Mouse (Mus musculus): ENCODE measurements around the gene Srl.
"Not testable (repeated sequence)": the region's sequence is repeated elsewhere in the genome, so short reads cannot be mapped to it uniquely, and the experiment has no call there.

Gene Srl

GRCm38 (mm10) chr16:4541501-4542198 lies at the start of gene Srl:
Gene Srl, minus strand, starts transcription at chr16:4541816.
- DNase-seq (ENCODE audit: low spot score in 2 of 2): peak; percentile 99 to 100

- DNase-seq (ENCODE audit: low spot score in 2 of 2): no peak
Observed at GRCm38 (mm10) chr16:4590236-4590635, 48.6 kb upstream of the Srl start.

GRCm38 (mm10) chr16:4587516-4588210 lies 46.0 kb upstream of the Srl start:
- DNase-seq (ENCODE audit: low spot score in 2 of 2): no peak

- peak; percentile 68 to 73 for DNase-seq (ENCODE audit: low spot score in 2 of 2)
Observed at GRCm38 (mm10) chr16:4586531-4587123, 45.0 kb upstream of the Srl start.

- DNase-seq (ENCODE audit: low spot score in 2 of 2): no peak
Observed at GRCm38 (mm10) chr16:4585642-4586530, 44.3 kb upstream of the Srl start.

GRCm38 (mm10) chr16:4584438-4584837 lies 42.8 kb upstream of the Srl start:
- no peak for DNase-seq (ENCODE audit: low spot score in 2 of 2)

- no peak for DNase-seq (ENCODE audit: low spot score in 2 of 2)
Observed at GRCm38 (mm10) chr16:4583807-4584206, 42.2 kb upstream of the Srl start.

GRCm38 (mm10) chr16:4581179-4581578 lies 39.6 kb upstream of the Srl start:
- DNase-seq (ENCODE audit: low spot score in 2 of 2): not testable (repeated sequence)

GRCm38 (mm10) chr16:4578630-4579029 lies 37.0 kb upstream of the Srl start:
- no peak for DNase-seq (ENCODE audit: low spot score in 2 of 2)

- DNase-seq (ENCODE audit: low spot score in 2 of 2): no peak
Observed at GRCm38 (mm10) chr16:4576873-4577272, 35.3 kb upstream of the Srl start.

- DNase-seq (ENCODE audit: low spot score in 2 of 2): no peak
Observed at GRCm38 (mm10) chr16:4576038-4576437, 34.4 kb upstream of the Srl start.

- no peak for DNase-seq (ENCODE audit: low spot score in 2 of 2)
Observed at GRCm38 (mm10) chr16:4570737-4571136, 29.1 kb upstream of the Srl start.

GRCm38 (mm10) chr16:4567912-4568311 lies 26.3 kb upstream of the Srl start:
- DNase-seq (ENCODE audit: low spot score in 2 of 2): peak; percentile 53 to 61

- DNase-seq (ENCODE audit: low spot score in 2 of 2): peak in 1 of 2 experiments; percentile 36
Observed at GRCm38 (mm10) chr16:4560145-4560952, 18.7 kb upstream of the Srl start.

GRCm38 (mm10) chr16:4559715-4560144 lies 18.1 kb upstream of the Srl start, which contains the start of gene Tfap4:
Gene Tfap4, minus strand, starts transcription at chr16:4559854.
- DNase-seq (ENCODE audit: low spot score in 2 of 2): peak; percentile 75 to 76

GRCm38 (mm10) chr16:4558980-4559631 lies 17.5 kb upstream of the Srl start:
- DNase-seq (ENCODE audit: low spot score in 2 of 2): peak; percentile 48 to 59

- peak; percentile 77 to 83 for DNase-seq (ENCODE audit: low spot score in 2 of 2)
Observed at GRCm38 (mm10) chr16:4558384-4558979, 16.9 kb upstream of the Srl start.

GRCm38 (mm10) chr16:4557949-4558348 lies 16.3 kb upstream of the Srl start:
- peak; percentile 33 to 37 for DNase-seq (ENCODE audit: low spot score in 2 of 2)

- DNase-seq (ENCODE audit: low spot score in 2 of 2): no peak
Observed at GRCm38 (mm10) chr16:4557085-4557484, 15.5 kb upstream of the Srl start.

- no peak for DNase-seq (ENCODE audit: low spot score in 2 of 2)
Observed at GRCm38 (mm10) chr16:4555555-4555954, 13.9 kb upstream of the Srl start.

Measured in frontal cortex, postnatal 25 days (tissue).